Mouse (Mus musculus): ENCODE data around the gene Zmym4. TPM values are rescaled to one million over a fixed set of nuclear protein-coding genes. Genes with fewer than 3 reads are reported as not detected.
"Not testable (repeated sequence)": the region's sequence is repeated elsewhere in the genome, so short reads cannot be mapped to it uniquely, and the experiment has no call there.

The Zmym4 gene
- 7.3 and 8.5 TPM in 2 replicates for polyA plus RNA-seq (2012; rRNA removed)

GRCm38 (mm10) chr4:126967864-126968821 is at the start of gene Zmym4:
Gene Zmym4 (minus strand): TSS chr4:126968135.
- DNase-seq (ENCODE audit: low read depth), result no peak

GRCm38 (mm10) chr4:127016366-127016765 is 48.4 kb upstream of the Zmym4 start:
- no peak for DNase-seq (ENCODE audit: low read depth)

GRCm38 (mm10) chr4:127015294-127015993 is 47.5 kb upstream of the Zmym4 start:
- peak; percentile 36 for DNase-seq (ENCODE audit: low read depth)

- DNase-seq (ENCODE audit: low read depth), result no peak
Measured at GRCm38 (mm10) chr4:127005113-127005936, 37.4 kb upstream of the Zmym4 start.

GRCm38 (mm10) chr4:127004384-127004783 is 36.4 kb upstream of the Zmym4 start:
- no peak for DNase-seq (ENCODE audit: low read depth)

GRCm38 (mm10) chr4:127000601-127001105 is 32.7 kb upstream of the Zmym4 start:
- no peak for DNase-seq (ENCODE audit: low read depth)

GRCm38 (mm10) chr4:126999372-126999771 is 31.4 kb upstream of the Zmym4 start:
- DNase-seq (ENCODE audit: low read depth), result not testable (repeated sequence)

GRCm38 (mm10) chr4:126992356-126992755 is 24.4 kb upstream of the Zmym4 start:
- no peak for DNase-seq (ENCODE audit: low read depth)

- no peak for DNase-seq (ENCODE audit: low read depth)
Measured at GRCm38 (mm10) chr4:126990553-126990952, 22.6 kb upstream of the Zmym4 start.

GRCm38 (mm10) chr4:126988503-126988902 is 20.6 kb upstream of the Zmym4 start:
- no peak for DNase-seq (ENCODE audit: low read depth)

- DNase-seq (ENCODE audit: low read depth), result no peak
Measured at GRCm38 (mm10) chr4:126986768-126987167, 18.8 kb upstream of the Zmym4 start.

GRCm38 (mm10) chr4:126983736-126984525 is 16.0 kb upstream of the Zmym4 start:
- not testable (repeated sequence) for DNase-seq (ENCODE audit: low read depth)

- no peak for DNase-seq (ENCODE audit: low read depth)
Measured at GRCm38 (mm10) chr4:126983321-126983720, 15.4 kb upstream of the Zmym4 start.

- DNase-seq (ENCODE audit: low read depth), result no peak
Measured at GRCm38 (mm10) chr4:126978706-126979105, 10.8 kb upstream of the Zmym4 start.

- DNase-seq (ENCODE audit: low read depth), result no peak
Measured at GRCm38 (mm10) chr4:126977467-126977866, 9.5 kb upstream of the Zmym4 start.

- DNase-seq (ENCODE audit: low read depth), result no peak
Measured at GRCm38 (mm10) chr4:126967241-126967863, 583 bp downstream of the Zmym4 start.

- DNase-seq (ENCODE audit: low read depth), result no peak
Measured at GRCm38 (mm10) chr4:126958682-126959081, 9.3 kb downstream of the Zmym4 start.

GRCm38 (mm10) chr4:126958261-126958660 is 9.7 kb downstream of the Zmym4 start:
- DNase-seq (ENCODE audit: low read depth), result no peak

- no peak for DNase-seq (ENCODE audit: low read depth)
Measured at GRCm38 (mm10) chr4:126957434-126957833, 10.5 kb downstream of the Zmym4 start.

GRCm38 (mm10) chr4:126950801-126951200 is 17.1 kb downstream of the Zmym4 start:
- not testable (repeated sequence) for DNase-seq (ENCODE audit: low read depth)
